Mouse (Mus musculus) CH12.LX (cell line): Measurements from ENCODE around the gene Xrra1. TPM values are rescaled to one million over a fixed set of nuclear protein-coding genes. Genes with fewer than 3 reads are reported as not detected.

ENCODE experiments used
- DNase-seq: peaks from one replicate; pipeline ENCODE4 v3.0.0-alpha.2; 2013; ENCODE audit errors: extremely low read depth
- H3K27ac ChIP-seq: 2 replicates; pipeline ENCODE4 v1.5.1; 2012; ENCODE audit warnings: low read depth, mild to moderate bottlenecking, control low read depth, moderate library complexity; ENCODE audit not compliant: insufficient read depth
- H3K27me3 ChIP-seq: replicated peaks from 2 replicates; pipeline ENCODE3; 2012; ENCODE audit warnings: inconsistent platforms
- H3K36me3 ChIP-seq, 2 experiments: replicated peaks in 1 of 2; 2 replicates each; pipeline versions ENCODE3 to v1.6.1; 2012; ENCODE audit warnings: inconsistent platforms in 1 of 2, low read length in 1 of 2, mild to moderate bottlenecking in 1 of 2, mixed read lengths in 1 of 2, moderate library complexity in 1 of 2; ENCODE audit not compliant: control insufficient read depth in 1 of 2, insufficient read depth in 1 of 2
- H3K4me1 ChIP-seq, 2 experiments: 2 replicates each; pipeline ENCODE4 v1.6.1; 2012; ENCODE audit warnings: inconsistent platforms in 1 of 2, moderate library complexity in 1 of 2; ENCODE audit not compliant: insufficient read depth in 2 of 2, control insufficient read depth in 1 of 2
- H3K4me2 ChIP-seq: 2 replicates; pipeline ENCODE4 v1.6.1; 2012; ENCODE audit warnings: low read depth, mild to moderate bottlenecking, control low read depth; ENCODE audit not compliant: poor library complexity, insufficient read depth, severe bottlenecking
- H3K4me3 ChIP-seq, 3 experiments: fragments of 150-350 bp in 1 of 3; sonication (generic) in 1 of 3; replicated peaks in 1 of 3; 2 replicates each; pipeline versions ENCODE3 to v1.5.1; 2011 to 2012; ENCODE audit warnings: low read depth in 2 of 3, low read length in 2 of 3, mild to moderate bottlenecking in 2 of 3, moderate library complexity in 2 of 3, control low read depth in 1 of 3, improper control_type of control experiment in 1 of 3, inconsistent platforms in 1 of 3, mixed read lengths in 1 of 3; ENCODE audit not compliant: poor library complexity in 1 of 3
- H3K79me2 ChIP-seq: replicated peaks from 2 replicates; pipeline ENCODE4 v1.6.1; 2012; ENCODE audit warnings: mild to moderate bottlenecking, moderate library complexity; ENCODE audit not compliant: control insufficient read depth, poor library complexity, insufficient read depth, severe bottlenecking; ENCODE audit errors: extremely low read depth
- H3K9ac ChIP-seq: 2 replicates; pipeline ENCODE4 v1.6.1; 2012; ENCODE audit warnings: low read depth, mild to moderate bottlenecking, control low read depth, moderate library complexity; ENCODE audit not compliant: insufficient read depth
- H3K9me3 ChIP-seq: replicated peaks from 2 replicates; pipeline ENCODE3; 2012; ENCODE audit warnings: low read length, inconsistent platforms, mixed read lengths
- BHLHE40 ChIP-seq: IDR thresholded peaks from 2 replicates; pipeline ENCODE4 v1.6.1; 2011; ENCODE audit warnings: mild to moderate bottlenecking, low read depth, low read length, improper control_type of control experiment
- CHD1 ChIP-seq: IDR thresholded peaks from 2 replicates; pipeline ENCODE4 v1.6.1; 2012; ENCODE audit warnings: low read depth, low read length, improper control_type of control experiment, inconsistent platforms
- CHD2 ChIP-seq: IDR thresholded peaks from 2 replicates; pipeline ENCODE4 v1.6.1; 2011; ENCODE audit warnings: low read length, improper control_type of control experiment
- ELF1 ChIP-seq: IDR thresholded peaks from 2 replicates; pipeline ENCODE4 v1.6.1; 2014; ENCODE audit warnings: low read depth, mild to moderate bottlenecking, inconsistent platforms, low read length, improper control_type of control experiment
- EP300 ChIP-seq: IDR thresholded peaks from 2 replicates; pipeline ENCODE4 v1.6.1; 2011; ENCODE audit warnings: low read length, improper control_type of control experiment
- GABPA ChIP-seq: IDR thresholded peaks from 2 replicates; pipeline ENCODE4 v1.6.1; 2012; ENCODE audit warnings: low read depth, low read length, improper control_type of control experiment, inconsistent platforms; ENCODE audit not compliant: insufficient replicate concordance
- HCFC1 ChIP-seq: IDR thresholded peaks from 2 replicates; pipeline ENCODE4 v1.6.1; 2012; ENCODE audit warnings: low read depth, mild to moderate bottlenecking, inconsistent platforms, low read length, improper control_type of control experiment
- IRF4 ChIP-seq: IDR thresholded peaks from 2 replicates; pipeline ENCODE4 v1.6.1; 2014; ENCODE audit warnings: low read depth, mild to moderate bottlenecking, inconsistent platforms, low read length, improper control_type of control experiment
- JUN ChIP-seq: IDR thresholded peaks from 2 replicates; pipeline ENCODE4 v1.6.1; 2011; ENCODE audit warnings: low read depth, mild to moderate bottlenecking, low read length, improper control_type of control experiment, moderate library complexity; ENCODE audit not compliant: insufficient read depth
- KAT2A ChIP-seq: IDR thresholded peaks from 2 replicates; pipeline ENCODE4 v1.6.1; 2012; ENCODE audit warnings: low read length, improper control_type of control experiment, inconsistent platforms; ENCODE audit not compliant: insufficient replicate concordance
- MAFK ChIP-seq: IDR thresholded peaks from 2 replicates; pipeline ENCODE4 v1.6.1; 2011; ENCODE audit warnings: low read length, improper control_type of control experiment; ENCODE audit not compliant: insufficient replicate concordance
- MAX ChIP-seq: IDR thresholded peaks from 2 replicates; pipeline ENCODE4 v1.6.1; 2011; ENCODE audit warnings: low read length, improper control_type of control experiment
- MAZ ChIP-seq: IDR thresholded peaks from 2 replicates; pipeline ENCODE4 v1.6.1; 2012; ENCODE audit warnings: low read depth, mild to moderate bottlenecking, inconsistent platforms, low read length, improper control_type of control experiment, moderate library complexity
- MEF2A ChIP-seq: IDR thresholded peaks from 2 replicates; pipeline ENCODE4 v1.6.1; 2014; ENCODE audit warnings: low read depth, mild to moderate bottlenecking, inconsistent platforms, low read length, improper control_type of control experiment, borderline replicate concordance
- MXI1 ChIP-seq: IDR thresholded peaks from 2 replicates; pipeline ENCODE4 v1.6.1; 2011; ENCODE audit warnings: mild to moderate bottlenecking, low read depth, low read length, improper control_type of control experiment
- MYC ChIP-seq: IDR thresholded peaks from 2 replicates; pipeline ENCODE4 v1.6.1; 2011; ENCODE audit warnings: low read depth, mild to moderate bottlenecking, improper control_type of control experiment, low read length
- NELFE ChIP-seq: IDR thresholded peaks from 2 replicates; pipeline ENCODE4 v1.6.1; 2011; ENCODE audit warnings: low read depth, low read length, improper control_type of control experiment
- NRF1 ChIP-seq: IDR thresholded peaks from 2 replicates; pipeline ENCODE4 v1.6.1; 2014; ENCODE audit warnings: low read depth, mild to moderate bottlenecking, inconsistent platforms, low read length, improper control_type of control experiment, moderate library complexity
- PAX5 ChIP-seq: IDR thresholded peaks from 2 replicates; pipeline ENCODE4 v1.6.1; 2012; ENCODE audit warnings: low read length, inconsistent platforms, mixed read lengths
- POLR2A ChIP-seq: IDR thresholded peaks from 2 replicates; pipeline ENCODE4 v1.6.1; 2011; ENCODE audit warnings: low read depth, mild to moderate bottlenecking, improper control_type of control experiment, low read length
- POLR2AphosphoS2 ChIP-seq: IDR thresholded peaks from 2 replicates; pipeline ENCODE4 v1.6.1; 2011; ENCODE audit warnings: low read depth, low read length, improper control_type of control experiment
- RAD21 ChIP-seq: IDR thresholded peaks from 2 replicates; pipeline ENCODE4 v1.6.1; 2011; ENCODE audit warnings: low read depth, mild to moderate bottlenecking, low read length, improper control_type of control experiment, moderate library complexity
- RCOR1 ChIP-seq: conservative IDR thresholded peaks from 2 replicates; pipeline ENCODE4 v1.6.1; 2012; ENCODE audit warnings: low read depth, mild to moderate bottlenecking, inconsistent platforms, low read length, improper control_type of control experiment
- SIN3A ChIP-seq: IDR thresholded peaks from 2 replicates; pipeline ENCODE4 v1.6.1; 2012; ENCODE audit warnings: low read length, improper control_type of control experiment, inconsistent platforms
- SMC3 ChIP-seq: IDR thresholded peaks from 2 replicates; pipeline ENCODE4 v1.6.1; 2011; ENCODE audit warnings: low read depth, low read length, improper control_type of control experiment
- TBP ChIP-seq: conservative IDR thresholded peaks from 2 replicates; pipeline ENCODE4 v1.6.1; 2011; ENCODE audit warnings: low read depth, low read length, improper control_type of control experiment
- TCF12 ChIP-seq: IDR thresholded peaks from 2 replicates; pipeline ENCODE4 v1.6.1; 2014; ENCODE audit warnings: low read depth, mild to moderate bottlenecking, inconsistent platforms, low read length, improper control_type of control experiment
- UBTF ChIP-seq: IDR thresholded peaks from 2 replicates; pipeline ENCODE4 v1.6.1; 2012; ENCODE audit warnings: low read depth, mild to moderate bottlenecking, inconsistent platforms, low read length, improper control_type of control experiment, moderate library complexity
- USF1 ChIP-seq: IDR thresholded peaks from 2 replicates; pipeline ENCODE4 v1.6.1; 2014; ENCODE audit warnings: low read depth, mild to moderate bottlenecking, inconsistent platforms, low read length, improper control_type of control experiment
- ZC3H11A ChIP-seq: IDR thresholded peaks from 2 replicates; pipeline ENCODE4 v1.6.1; 2012; ENCODE audit warnings: low read depth, mild to moderate bottlenecking, inconsistent platforms, low read length, improper control_type of control experiment
- ZKSCAN1 ChIP-seq: IDR thresholded peaks from 2 replicates; pipeline ENCODE4 v1.6.1; 2012; ENCODE audit warnings: low read depth, inconsistent platforms, low read length, improper control_type of control experiment, borderline replicate concordance
- ZMIZ1 ChIP-seq: IDR thresholded peaks from 2 replicates; pipeline ENCODE4 v1.6.1; 2012; ENCODE audit warnings: low read depth, mild to moderate bottlenecking, inconsistent platforms, low read length, improper control_type of control experiment
- dilution Hi-C: fragments of 300-500 bp; cut with MboI; formaldehyde crosslinking; loops from 2 replicates; pipeline ENCODE4 v1.14.3; 2020; ENCODE audit warnings: low sequenced_read_pairs; ENCODE audit not compliant: extremely low pct_unique_long_range_greater_than_20kb, extremely low pct_ligation_motif_present
- in situ Hi-C: fragments of 300-500 bp; cut with MboI; formaldehyde crosslinking; loops from 3 replicates; pipeline ENCODE4 v1.14.3; 2019; ENCODE audit warnings: low sequenced_read_pairs, low pct_ligation_motif_present, low pct_unique_long_range_greater_than_20kb, mixed read lengths
- polyA plus RNA-seq: library from polyadenylated mRNA; unstranded; fragments of >175 nt; gene quantifications from 2 replicates; pipeline ENCODE4 v1.2.1, GENCODE M21; 2012; ENCODE audit warnings: low read depth; ENCODE audit not compliant: insufficient read length
- total RNA-seq, 2 experiments: library from RNA; depleted of rRNA; stranded (reverse); fragments of 300-350 nt in 1 of 2; fragments of >200 nt in 1 of 2; gene quantifications; 2 replicates each; pipeline ENCODE4 v1.2.3; 2012 to 2014

Xrra1 gene
- total and polyA plus RNA-seq, 3 experiments: 0.17 to 0.59 (median 0.49) TPM

DNA sequence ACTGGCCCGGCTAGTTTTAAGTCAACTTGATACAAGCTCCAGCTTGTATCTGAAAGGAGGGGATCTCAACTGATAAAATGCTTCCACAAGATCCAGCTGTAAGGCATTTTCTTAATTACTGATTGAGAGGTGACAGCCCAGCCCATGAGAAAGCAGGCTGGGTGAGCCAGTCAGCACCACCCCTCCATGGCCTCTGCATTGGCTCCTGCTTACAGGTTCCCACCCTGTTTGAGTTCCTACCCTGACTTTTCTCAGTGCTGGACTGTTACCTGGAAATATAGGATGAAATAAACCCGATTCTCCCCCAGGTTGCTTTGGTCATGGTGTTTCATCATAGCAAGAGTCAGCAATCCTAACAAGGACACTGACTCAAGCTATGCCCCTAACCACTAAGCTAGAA is 37.0 kb upstream of the Xrra1 start:
- peaks cover 13% of the 10 kb centered on the region for H3K79me2 ChIP-seq
- H3K9ac ChIP-seq: peak overlapping the region; percentile 63
- in situ Hi-C loops (no loop called here), dilution Hi-C loops (no loop called here)
- peaks cover 8% of the 10 kb centered on the region in 2 experiments for H3K36me3 ChIP-seq
- no peaks in the 10 kb centered on the region for H3K27me3 ChIP-seq
- H3K4me3 ChIP-seq: peak overlapping the region; percentile 52 to 62 (median 58)
- no peak overlapping the region for H3K27ac ChIP-seq
- H3K9me3 ChIP-seq: no peaks in the 10 kb centered on the region
- DNase-seq: no peak
- peaks cover 13 to 44% of the 10 kb centered on the region in 2 experiments for H3K4me1 ChIP-seq
- TF ChIP-seq GABPA (no peak), MYC (no peak), EP300 (no peak), MAZ (no peak), MAX (no peak), RCOR1 (no peak), TCF12 (no peak), SMC3 (no peak), NRF1 (no peak), SIN3A (no peak), TBP (no peak)
- H3K4me2 ChIP-seq: peak overlapping the region; percentile 65

DNA sequence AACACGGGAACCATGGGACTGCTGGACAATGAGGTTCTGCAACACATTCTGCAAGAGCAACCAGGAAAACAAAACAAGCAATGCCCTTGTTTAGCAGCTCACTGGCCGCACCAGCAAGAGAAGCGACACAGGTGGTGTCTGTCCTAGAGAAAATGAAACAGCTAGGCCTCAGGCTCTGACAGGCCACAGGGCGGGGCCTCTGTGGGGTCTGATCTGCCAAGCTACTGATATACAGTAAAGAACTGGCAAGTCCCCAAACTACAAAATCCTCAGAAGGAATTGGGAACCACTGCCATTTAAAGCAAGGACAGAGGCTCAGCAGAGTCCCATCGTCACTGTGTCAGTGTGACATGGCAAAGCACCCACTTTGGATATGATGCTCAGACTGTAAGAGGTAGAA is 36.5 kb upstream of the Xrra1 start:
- Histone ChIP-seq H3K9me3 (no peaks in the 10 kb centered on the region), H3K4me3 (peak overlapping the region; percentile 52 to 62 (median 58)), H3K9ac (peak overlapping the region; percentile 63), H3K27me3 (no peaks in the 10 kb centered on the region), H3K4me1 (peaks cover 13 to 44% of the 10 kb centered on the region in 2 experiments), H3K4me2 (peak overlapping the region; percentile 65), H3K79me2 (peaks cover 16% of the 10 kb centered on the region), H3K27ac (peak overlapping the region; percentile 67), H3K36me3 (peaks cover 5 to 6% of the 10 kb centered on the region in 2 experiments)
- peak; percentile 49 for DNase-seq
- in situ Hi-C loops: no loop called here
- dilution Hi-C loops: no loop called here
- TF ChIP-seq USF1 (no peak), SIN3A (peak; percentile 74; the same call in 1 of the 2 replicates), CHD1 (no peak), NELFE (no peak), RAD21 (no peak; the same call in none of the 2 replicates), JUN (no peak), ZKSCAN1 (no peak), IRF4 (peak; percentile 52), MAZ (no peak), KAT2A (0 out of 2 replicates have a peak, but pooled peaks have one; percentile 19), MXI1 (no peak; the same call in 1 of the 2 replicates), POLR2A (0 out of 2 replicates have a peak, but pooled peaks have one; percentile 39), MAX (no peak; the same call in 1 of the 2 replicates), BHLHE40 (no peak), MEF2A (no peak), UBTF (no peak), GABPA (no peak), SMC3 (no peak), ZMIZ1 (no peak), ZC3H11A (no peak), MYC (no peak), HCFC1 (no peak), PAX5 (no peak), POLR2AphosphoS2 (no peak), RCOR1 (no peak), MAFK (no peak), TCF12 (peak; percentile 47; the same call in 1 of the 2 replicates), ELF1 (no peak), EP300 (peak; percentile 23; the same call in 1 of the 2 replicates), CHD2 (no peak)
